Mouse (Mus musculus): Measurements from ENCODE around the gene Ciita. TPM values are rescaled to one million over a fixed set of nuclear protein-coding genes. Genes with fewer than 3 reads are reported as not detected.

Ciita gene
- polyA plus RNA-seq, 1 experiment from 2014 or later: 0.12 TPM

- Histone ChIP-seq H3K27me3 (ENCODE audit: control insufficient read depth, insufficient read depth, low read length) (no peaks in the 10 kb centered on the region), H3K9me3 (ENCODE audit: control insufficient read depth, low read length) (no peaks in the 10 kb centered on the region), H3K4me1 (ENCODE audit: control insufficient read depth, insufficient read depth, low read length) (no peaks in the 10 kb centered on the region), H3K27ac (ENCODE audit: low read depth, low read length) (no peak overlapping the region), H3K4me2 (ENCODE audit: low read depth) (no peak overlapping the region), H3K9ac (ENCODE audit: low read length) (no peak overlapping the region), H3K4me3 (ENCODE audit: low read depth, low read length) (no peak overlapping the region), H3K36me3 (ENCODE audit: control insufficient read depth, insufficient read depth, low read length) (no peaks in the 10 kb centered on the region)
- ATAC-seq (ENCODE audit: insufficient read depth, low FRiP score, low TSS enrichment) (no peak), DNase-seq (ENCODE audit: low spot score) (no peak)
- 81% methylated on average over 3 of the region's 3 CpGs for WGBS
These were observed 48.5 kb downstream of the Ciita start for GRCm38 (mm10) chr16:10528382-10528781.

GRCm38 (mm10) chr16:10530179-10530578, 50.3 kb downstream of the Ciita start:
- Histone ChIP-seq H3K4me3 (ENCODE audit: low read depth, low read length) (no peak overlapping the region), H3K36me3 (ENCODE audit: control insufficient read depth, insufficient read depth, low read length) (no peaks in the 10 kb centered on the region), H3K4me1 (ENCODE audit: control insufficient read depth, insufficient read depth, low read length) (no peaks in the 10 kb centered on the region), H3K27me3 (ENCODE audit: control insufficient read depth, insufficient read depth, low read length) (no peaks in the 10 kb centered on the region), H3K4me2 (ENCODE audit: low read depth) (no peak overlapping the region), H3K27ac (ENCODE audit: low read depth, low read length) (no peak overlapping the region), H3K9me3 (ENCODE audit: control insufficient read depth, low read length) (no peaks in the 10 kb centered on the region), H3K9ac (ENCODE audit: low read length) (no peak overlapping the region)
- no peak for ATAC-seq (ENCODE audit: insufficient read depth, low FRiP score, low TSS enrichment)
- no peak for DNase-seq (ENCODE audit: low spot score)
- 95% methylated on average over 4 of the region's 4 CpGs for WGBS

GRCm38 (mm10) chr16:10533781-10534180, 53.9 kb downstream of the Ciita start:
- Histone ChIP-seq H3K9me3 (ENCODE audit: control insufficient read depth, low read length) (no peaks in the 10 kb centered on the region), H3K27me3 (ENCODE audit: control insufficient read depth, insufficient read depth, low read length) (no peaks in the 10 kb centered on the region), H3K36me3 (ENCODE audit: control insufficient read depth, insufficient read depth, low read length) (no peaks in the 10 kb centered on the region), H3K27ac (ENCODE audit: low read depth, low read length) (no peak overlapping the region), H3K4me1 (ENCODE audit: control insufficient read depth, insufficient read depth, low read length) (no peaks in the 10 kb centered on the region), H3K9ac (ENCODE audit: low read length) (no peak overlapping the region), H3K4me2 (ENCODE audit: low read depth) (no peak overlapping the region), H3K4me3 (ENCODE audit: low read depth, low read length) (no peak overlapping the region)
- ATAC-seq (ENCODE audit: insufficient read depth, low FRiP score, low TSS enrichment) (no peak), DNase-seq (ENCODE audit: low spot score) (no peak)
- WGBS: 91% methylated on average over 4 of the region's 4 CpGs

- no peak overlapping the region for H3K9ac ChIP-seq (ENCODE audit: low read length)
- no peaks in the 10 kb centered on the region for H3K4me1 ChIP-seq (ENCODE audit: control insufficient read depth, insufficient read depth, low read length)
- no peak overlapping the region for H3K4me3 ChIP-seq (ENCODE audit: low read depth, low read length)
- H3K27me3 ChIP-seq (ENCODE audit: control insufficient read depth, insufficient read depth, low read length): no peaks in the 10 kb centered on the region
- WGBS: 91% methylated on average over 7 of the region's 7 CpGs
- H3K4me2 ChIP-seq (ENCODE audit: low read depth): no peak overlapping the region
- ATAC-seq (ENCODE audit: insufficient read depth, low FRiP score, low TSS enrichment) (no peak), DNase-seq (ENCODE audit: low spot score) (no peak)
- no peaks in the 10 kb centered on the region for H3K9me3 ChIP-seq (ENCODE audit: control insufficient read depth, low read length)
- H3K27ac ChIP-seq (ENCODE audit: low read depth, low read length): no peak overlapping the region
- no peaks in the 10 kb centered on the region for H3K36me3 ChIP-seq (ENCODE audit: control insufficient read depth, insufficient read depth, low read length)
These were observed 54.7 kb downstream of the Ciita start for GRCm38 (mm10) chr16:10534567-10534966.

- no peak overlapping the region for H3K4me3 ChIP-seq (ENCODE audit: low read depth, low read length)
- H3K4me2 ChIP-seq (ENCODE audit: low read depth): no peak overlapping the region
- no peak overlapping the region for H3K27ac ChIP-seq (ENCODE audit: low read depth, low read length)
- DNase-seq (ENCODE audit: low spot score) (no peak), ATAC-seq (ENCODE audit: insufficient read depth, low FRiP score, low TSS enrichment) (no peak)
- no peaks in the 10 kb centered on the region for H3K9me3 ChIP-seq (ENCODE audit: control insufficient read depth, low read length)
- no peak overlapping the region for H3K9ac ChIP-seq (ENCODE audit: low read length)
- peaks cover 10% of the 10 kb centered on the region for H3K4me1 ChIP-seq (ENCODE audit: control insufficient read depth, insufficient read depth, low read length)
- no peaks in the 10 kb centered on the region for H3K27me3 ChIP-seq (ENCODE audit: control insufficient read depth, insufficient read depth, low read length)
- 84% methylated on average over 5 of the region's 5 CpGs for WGBS
- no peaks in the 10 kb centered on the region for H3K36me3 ChIP-seq (ENCODE audit: control insufficient read depth, insufficient read depth, low read length)
These were observed 56.5 kb downstream of the Ciita start for GRCm38 (mm10) chr16:10536323-10536722.

GRCm38 (mm10) chr16:10536961-10537360, 57.1 kb downstream of the Ciita start:
- no peak overlapping the region for H3K4me3 ChIP-seq (ENCODE audit: low read depth, low read length)
- DNase-seq (ENCODE audit: low spot score) (no peak), ATAC-seq (ENCODE audit: insufficient read depth, low FRiP score, low TSS enrichment) (no peak)
- no peaks in the 10 kb centered on the region for H3K9me3 ChIP-seq (ENCODE audit: control insufficient read depth, low read length)
- no peaks in the 10 kb centered on the region for H3K27me3 ChIP-seq (ENCODE audit: control insufficient read depth, insufficient read depth, low read length)
- no peak overlapping the region for H3K9ac ChIP-seq (ENCODE audit: low read length)
- no peak overlapping the region for H3K27ac ChIP-seq (ENCODE audit: low read depth, low read length)
- H3K4me2 ChIP-seq (ENCODE audit: low read depth): no peak overlapping the region
- H3K4me1 ChIP-seq (ENCODE audit: control insufficient read depth, insufficient read depth, low read length): peaks cover 15% of the 10 kb centered on the region
- H3K36me3 ChIP-seq (ENCODE audit: control insufficient read depth, insufficient read depth, low read length): no peaks in the 10 kb centered on the region
- WGBS: 81% methylated on average over 3 of the region's 3 CpGs

GRCm38 (mm10) chr16:10540763-10541597, 61.1 kb downstream of the Ciita start:
- H3K27me3 ChIP-seq (ENCODE audit: control insufficient read depth, insufficient read depth, low read length): no peaks in the 10 kb centered on the region
- H3K4me2 ChIP-seq (ENCODE audit: low read depth): peak overlapping the region; percentile 91
- H3K4me3 ChIP-seq (ENCODE audit: low read depth, low read length): peak overlapping the region; percentile 87
- H3K9me3 ChIP-seq (ENCODE audit: control insufficient read depth, low read length): no peaks in the 10 kb centered on the region
- no peak overlapping the region for H3K27ac ChIP-seq (ENCODE audit: low read depth, low read length)
- peak overlapping the region; percentile 92 for H3K9ac ChIP-seq (ENCODE audit: low read length)
- H3K4me1 ChIP-seq (ENCODE audit: control insufficient read depth, insufficient read depth, low read length): peaks cover 15% of the 10 kb centered on the region
- ATAC-seq (ENCODE audit: insufficient read depth, low FRiP score, low TSS enrichment) (no peak), DNase-seq (ENCODE audit: low spot score) (no peak)
- 75% methylated on average over 16 of the region's 16 CpGs for WGBS
- no peaks in the 10 kb centered on the region for H3K36me3 ChIP-seq (ENCODE audit: control insufficient read depth, insufficient read depth, low read length)

GRCm38 (mm10) chr16:10541598-10541930, 61.7 kb downstream of the Ciita start:
- DNase-seq (ENCODE audit: low spot score): no peak

GRCm38 (mm10) chr16:10542266-10542665, 62.4 kb downstream of the Ciita start:
- H3K4me3 ChIP-seq (ENCODE audit: low read depth, low read length): peak overlapping the region; percentile 87
- H3K36me3 ChIP-seq (ENCODE audit: control insufficient read depth, insufficient read depth, low read length): no peaks in the 10 kb centered on the region
- ATAC-seq (ENCODE audit: insufficient read depth, low FRiP score, low TSS enrichment): no peak; the same call in 1 of the 2 replicates
- H3K4me1 ChIP-seq (ENCODE audit: control insufficient read depth, insufficient read depth, low read length): peaks cover 21% of the 10 kb centered on the region
- WGBS: 3% methylated on average over 22 of the region's 22 CpGs
- DNase-seq (ENCODE audit: low spot score): peak; percentile 34
- no peaks in the 10 kb centered on the region for H3K9me3 ChIP-seq (ENCODE audit: control insufficient read depth, low read length)
- H3K27me3 ChIP-seq (ENCODE audit: control insufficient read depth, insufficient read depth, low read length): no peaks in the 10 kb centered on the region
- H3K4me2 ChIP-seq (ENCODE audit: low read depth): peak overlapping the region; percentile 91
- peak overlapping the region; percentile 92 for H3K9ac ChIP-seq (ENCODE audit: low read length)
- H3K27ac ChIP-seq (ENCODE audit: low read depth, low read length): peak overlapping the region; percentile 73; the same call in 1 of the 2 replicates

More at GRCm38 (mm10) chr16:10541598-10541930, 61.7 kb downstream of the Ciita start:
- Histone ChIP-seq H3K27ac (ENCODE audit: low read depth, low read length) (no peak overlapping the region), H3K4me3 (ENCODE audit: low read depth, low read length) (peak overlapping the region; percentile 87), H3K36me3 (ENCODE audit: control insufficient read depth, insufficient read depth, low read length) (no peaks in the 10 kb centered on the region), H3K9me3 (ENCODE audit: control insufficient read depth, low read length) (no peaks in the 10 kb centered on the region), H3K9ac (ENCODE audit: low read length) (peak overlapping the region; percentile 92), H3K27me3 (ENCODE audit: control insufficient read depth, insufficient read depth, low read length) (no peaks in the 10 kb centered on the region), H3K4me2 (ENCODE audit: low read depth) (peak overlapping the region; percentile 91), H3K4me1 (ENCODE audit: control insufficient read depth, insufficient read depth, low read length) (peaks cover 21% of the 10 kb centered on the region)
- ATAC-seq (ENCODE audit: insufficient read depth, low FRiP score, low TSS enrichment): no peak
- 43% methylated on average over 7 of the region's 7 CpGs for WGBS

Measured in neural tube, embryonic 11.5 days (tissue).